Mouse (Mus musculus) T-helper 2 cell (primary cell): ENCODE measurements around the gene Oprm1.
"Not testable (repeated sequence)": the region's sequence is repeated elsewhere in the genome, so short reads cannot be mapped to it uniquely, and the experiment has no call there.

ENCODE experiments used
- in situ Hi-C: fragments of 300-600 bp; cut with MboI, MseI; formaldehyde crosslinking; loops from one replicate; pipeline ENCODE4 v1.15.1; 2025; ENCODE audit warnings: high pct_unique_total_duplicates

Oprm1 gene

GRCm38 (mm10) chr10:6968334-6968733, 210.0 kb downstream of the Oprm1 start:
- in situ Hi-C loops = loop anchor here (5.0 kb wide), 1 partner anchor 504 kb away; the partner anchor contains the start of gene Ulbp1

DNA sequence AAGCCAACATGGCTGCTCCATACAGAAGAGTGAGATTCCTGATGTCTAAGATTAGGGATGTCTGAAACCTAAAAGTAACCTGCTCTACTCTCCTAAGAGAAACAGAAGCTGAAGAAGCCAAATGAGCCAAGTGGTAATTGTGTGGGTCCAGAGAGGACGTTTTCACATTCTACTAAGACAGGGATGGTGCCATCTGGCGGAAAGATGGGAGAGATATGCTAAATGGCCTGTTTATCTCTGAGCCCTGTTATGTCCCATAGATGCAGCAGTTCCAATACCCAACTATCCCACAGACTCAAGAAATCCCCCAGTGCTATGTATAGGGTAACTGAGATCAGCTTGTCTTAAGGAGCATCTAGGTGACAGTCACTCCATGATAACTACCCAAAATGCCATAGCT, 219.5 kb downstream of the Oprm1 start:
- in situ Hi-C loops = loop anchor here (25.0 kb wide), 2 partner anchors 609 to 1166 kb away; partner anchors contain the start of genes Fbxo5, Lrp11 and Mtrf1l

GRCm38 (mm10) chr10:6978733-6979132, 220.4 kb downstream of the Oprm1 start:
- in situ Hi-C loops = loop anchor here (25.0 kb wide), 2 partner anchors 609 to 1166 kb away; partner anchors contain the start of genes Fbxo5, Lrp11 and Mtrf1l

DNA sequence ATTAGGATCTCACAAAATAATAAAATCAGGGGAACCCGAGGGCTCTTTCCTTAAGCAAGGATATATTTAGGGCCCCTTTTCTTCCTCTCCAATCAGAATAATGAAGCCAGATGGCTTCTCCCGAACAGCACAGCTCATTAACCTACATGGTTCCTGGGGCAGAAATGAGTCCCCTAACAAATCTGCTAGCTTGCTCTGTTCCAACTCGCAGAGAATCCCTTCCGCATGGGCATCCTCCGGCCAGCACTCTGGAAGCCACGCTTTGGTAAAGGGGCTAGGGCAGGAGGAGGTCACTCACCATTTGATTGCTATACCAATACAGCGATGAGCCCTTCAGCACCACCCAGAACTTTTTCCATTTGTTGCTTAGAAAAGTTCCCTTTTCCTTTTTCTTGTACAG, 220.9 kb downstream of the Oprm1 start:
- in situ Hi-C loops = loop anchor here (25.0 kb wide), 2 partner anchors 608 to 1167 kb away; partner anchors contain the start of genes Fbxo5, Lrp11 and Mtrf1l

- in situ Hi-C loops = loop anchor here (25.0 kb wide), 2 partner anchors 608 to 1167 kb away; partner anchors contain the start of genes Fbxo5, Lrp11 and Mtrf1l
Observed at GRCm38 (mm10) chr10:6979789-6980188, 221.5 kb downstream of the Oprm1 start.

- in situ Hi-C loops = loop anchor here (25.0 kb wide), 2 partner anchors 607 to 1168 kb away; partner anchors contain the start of genes Fbxo5, Lrp11 and Mtrf1l
Observed at GRCm38 (mm10) chr10:6980236-6980635, 221.9 kb downstream of the Oprm1 start.

DNA sequence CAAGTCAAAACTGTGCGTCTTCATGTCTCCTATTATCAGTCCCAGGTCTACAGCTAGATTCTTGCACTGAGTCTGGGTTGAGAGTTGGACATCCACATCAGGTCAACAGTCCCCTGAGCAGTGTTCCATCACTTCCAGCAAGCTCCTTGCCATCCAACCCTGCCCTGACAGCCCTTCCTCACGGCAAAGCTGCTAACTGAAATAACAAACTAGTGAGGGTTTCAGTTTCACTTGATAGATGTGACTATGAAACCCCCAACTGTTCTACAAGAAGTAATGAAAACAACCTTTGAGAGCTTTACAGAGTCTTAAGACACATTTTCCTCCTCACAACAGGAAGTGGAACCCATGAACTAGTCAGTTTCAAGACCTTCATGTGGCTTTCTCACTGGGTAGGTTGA, 224.4 kb downstream of the Oprm1 start:
- in situ Hi-C loops = loop anchor here (25.0 kb wide), 2 partner anchors 605 to 1170 kb away; partner anchors contain the start of genes Fbxo5, Lrp11 and Mtrf1l

- in situ Hi-C loops = loop anchor here (25.0 kb wide), 2 partner anchors 604 to 1171 kb away; partner anchors contain the start of genes Fbxo5, Lrp11 and Mtrf1l
Observed at GRCm38 (mm10) chr10:6983431-6983830, 225.1 kb downstream of the Oprm1 start.

GRCm38 (mm10) chr10:6986246-6986645, 227.9 kb downstream of the Oprm1 start:
- in situ Hi-C loops = loop anchor here (25.0 kb wide), 2 partner anchors 601 to 1174 kb away; partner anchors contain the start of genes Fbxo5, Lrp11 and Mtrf1l

GRCm38 (mm10) chr10:6987399-6988098, 229.2 kb downstream of the Oprm1 start:
- in situ Hi-C loops = loop anchor here (25.0 kb wide), 2 partner anchors 600 to 1175 kb away; partner anchors contain the start of genes Fbxo5, Lrp11 and Mtrf1l

GRCm38 (mm10) chr10:6988555-6988954, 230.2 kb downstream of the Oprm1 start:
- in situ Hi-C loops = loop anchor here (25.0 kb wide), 2 partner anchors 599 to 1176 kb away; partner anchors contain the start of genes Fbxo5, Lrp11 and Mtrf1l

DNA sequence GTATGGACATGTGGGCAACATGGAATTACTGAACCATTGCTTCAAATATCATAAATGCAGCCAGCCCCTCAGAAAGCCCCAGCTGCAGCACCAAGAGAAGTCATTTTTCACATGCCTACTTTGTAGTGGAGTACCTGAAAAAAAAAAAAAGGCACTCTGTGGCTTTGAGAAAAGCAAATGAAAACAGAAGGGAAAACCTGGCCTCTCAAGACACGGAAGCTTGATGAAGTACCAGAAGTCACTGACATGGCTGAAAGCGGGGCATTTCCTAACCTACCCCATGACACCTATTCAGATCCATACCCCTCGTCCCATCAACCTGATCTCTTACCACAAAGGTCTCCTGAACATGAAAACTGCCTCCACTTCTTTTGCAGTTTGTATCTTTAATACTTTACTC, 238.6 kb downstream of the Oprm1 start:
- in situ Hi-C loops = loop anchor here (5.0 to 25.0 kb wide), 3 partner anchors 105 to 1185 kb away; partner anchors contain the start of genes Fbxo5, Lrp11 and Mtrf1l

GRCm38 (mm10) chr10:6998576-6999250, 240.4 kb downstream of the Oprm1 start:
- in situ Hi-C loops = loop anchor here (5.0 to 25.0 kb wide), 3 partner anchors 106 to 1186 kb away; partner anchors contain the start of genes Fbxo5, Lrp11 and Mtrf1l

DNA sequence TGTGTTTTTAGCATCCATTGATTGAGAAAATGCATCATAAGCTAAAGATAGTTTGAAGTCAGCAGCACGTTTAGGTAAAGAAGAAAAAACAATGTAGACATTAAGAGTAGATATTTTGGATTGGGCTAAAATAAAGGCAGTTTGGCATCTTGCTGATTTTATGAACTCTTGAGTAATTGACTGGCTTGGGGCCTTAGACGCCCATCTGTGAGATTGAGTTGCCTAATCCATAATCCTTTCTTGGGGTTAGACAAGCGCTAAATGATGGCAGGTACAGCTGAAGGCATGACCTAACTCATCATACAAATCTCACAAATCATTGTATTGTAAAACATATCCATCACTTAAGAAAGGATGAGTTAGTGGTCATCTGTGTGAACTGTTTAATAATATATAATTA, 241.0 kb downstream of the Oprm1 start:
- in situ Hi-C loops = loop anchor here (5.0 to 25.0 kb wide), 3 partner anchors 107 to 1187 kb away; partner anchors contain the start of genes Fbxo5, Lrp11 and Mtrf1l

DNA sequence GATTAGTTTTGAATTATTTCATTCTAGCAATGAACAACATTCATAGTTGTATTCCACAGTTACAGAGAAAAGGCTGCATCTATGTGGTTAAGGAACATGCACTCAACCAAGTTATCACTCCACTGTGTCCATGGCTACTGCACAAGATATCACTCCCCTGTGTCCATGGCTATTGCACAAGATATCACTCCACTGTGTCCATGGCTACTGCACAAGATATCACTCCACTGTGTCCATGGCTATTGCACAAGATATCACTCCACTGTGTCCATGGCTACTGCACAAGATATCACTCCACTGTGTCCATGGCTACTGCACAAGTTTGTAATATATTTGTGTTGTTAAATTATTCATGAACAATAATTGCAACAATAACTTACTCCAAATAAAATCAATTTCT, 245.6 kb downstream of the Oprm1 start:
- in situ Hi-C loops = not testable (repeated sequence)

GRCm38 (mm10) chr10:7004980-7005538, 246.8 kb downstream of the Oprm1 start:
- in situ Hi-C loops = no loop called here

- in situ Hi-C loops = no loop called here
Observed at GRCm38 (mm10) chr10:7010543-7010942, 252.2 kb downstream of the Oprm1 start.

GRCm38 (mm10) chr10:7015199-7015598, 256.9 kb downstream of the Oprm1 start:
- in situ Hi-C loops = no loop called here

DNA sequence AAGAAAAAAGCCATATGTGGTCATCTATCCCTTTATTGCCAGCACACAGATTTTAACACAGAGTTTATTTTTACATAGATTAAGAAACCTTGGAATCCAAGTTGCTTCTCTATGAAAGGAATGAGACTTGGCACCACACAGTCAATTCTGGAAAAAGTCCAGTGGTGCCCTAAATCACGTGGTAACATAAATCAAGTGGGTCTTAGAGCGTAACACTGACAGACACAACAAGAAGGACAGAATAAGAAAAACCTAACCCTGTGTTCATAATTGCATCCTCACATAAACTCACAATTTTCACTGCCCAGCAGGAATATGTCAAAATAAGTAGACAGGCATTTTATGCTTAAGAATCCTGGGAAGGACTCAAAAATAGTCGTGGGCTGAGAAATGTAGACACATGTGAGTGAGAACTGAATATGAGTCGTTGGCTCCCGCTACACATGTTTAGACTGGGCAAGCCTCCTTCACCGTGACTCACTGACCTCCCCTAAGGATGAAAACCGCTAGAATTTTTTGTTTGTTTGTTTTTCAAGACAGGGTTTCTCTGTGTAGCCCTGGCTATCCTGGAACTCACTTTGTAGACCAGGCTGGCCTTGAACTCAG, 261.6 kb downstream of the Oprm1 start:
- in situ Hi-C loops = loop anchor here (5.0 kb wide), 1 partner anchor 88 kb away; no protein-coding TSS in a partner anchor

- in situ Hi-C loops = loop anchor here (5.0 kb wide), 1 partner anchor 88 kb away; no protein-coding TSS in a partner anchor
Observed at GRCm38 (mm10) chr10:7020551-7020950, 262.2 kb downstream of the Oprm1 start.

GRCm38 (mm10) chr10:7025028-7025427, 266.7 kb downstream of the Oprm1 start:
- in situ Hi-C loops = no loop called here
